Mouse (Mus musculus) naive thymus-derived CD4-positive, alpha-beta T cell, adult 2 months (primary cell): Measurements from ENCODE around the gene Trit1.

Source experiments
- DNase-seq: peaks from one replicate; pipeline ENCODE4 v3.0.0-alpha.2; 2011; ENCODE audit warnings: low read depth

The Trit1 gene

GRCm38 (mm10) chr4:123050681-123051211, 34.3 kb downstream of the Trit1 start:
- DNase-seq = peak; percentile 44

- no peak for DNase-seq
Observed at GRCm38 (mm10) chr4:123053179-123053578, 36.8 kb downstream of the Trit1 start.

GRCm38 (mm10) chr4:123054172-123054790, 37.9 kb downstream of the Trit1 start:
- no peak for DNase-seq

GRCm38 (mm10) chr4:123056560-123057109, 40.2 kb downstream of the Trit1 start:
- DNase-seq = no peak

GRCm38 (mm10) chr4:123057957-123058356, 41.6 kb downstream of the Trit1 start:
- no peak for DNase-seq

GRCm38 (mm10) chr4:123061744-123062143, 45.3 kb downstream of the Trit1 start:
- no peak for DNase-seq

- DNase-seq = no peak
Observed at GRCm38 (mm10) chr4:123068646-123069045, 52.2 kb downstream of the Trit1 start.

GRCm38 (mm10) chr4:123071266-123071966, 55.0 kb downstream of the Trit1 start:
- DNase-seq = peak; percentile 42

- no peak for DNase-seq
Observed at GRCm38 (mm10) chr4:123076928-123077327, 60.5 kb downstream of the Trit1 start.

GRCm38 (mm10) chr4:123078231-123078630, 61.8 kb downstream of the Trit1 start:
- DNase-seq = no peak

GRCm38 (mm10) chr4:123080791-123081190, 64.4 kb downstream of the Trit1 start:
- DNase-seq = no peak

- peak; percentile 83 for DNase-seq
Observed at GRCm38 (mm10) chr4:123082283-123083163, 66.1 kb downstream of the Trit1 start.

GRCm38 (mm10) chr4:123083323-123083902, 67.0 kb downstream of the Trit1 start:
- no peak for DNase-seq

GRCm38 (mm10) chr4:123085290-123085689, 68.9 kb downstream of the Trit1 start:
- peak; percentile 60 for DNase-seq

GRCm38 (mm10) chr4:123086381-123086780, 70.0 kb downstream of the Trit1 start:
- DNase-seq = peak; percentile 35

- DNase-seq = no peak
Observed at GRCm38 (mm10) chr4:123092621-123093020, 76.2 kb downstream of the Trit1 start.

GRCm38 (mm10) chr4:123093064-123093776, 76.8 kb downstream of the Trit1 start:
- no peak for DNase-seq

- no peak for DNase-seq
Observed at GRCm38 (mm10) chr4:123093869-123094268, 77.5 kb downstream of the Trit1 start.
